Mouse (Mus musculus) forebrain, embryonic 11.5 days (tissue): Measurements from ENCODE around the gene Pih1d1. TPM values are rescaled to one million over a fixed set of nuclear protein-coding genes. Genes with fewer than 3 reads are reported as not detected.
A peak's percentile ranks its signal among the peaks of the same experiment; 100 is the strongest.

ENCODE experiments used
- ATAC-seq: fragments of 200-750 bp; cut with Nextera tagmentation; replicated peaks from 2 replicates; pipeline ENCODE4 v1.8.0; 2017; ENCODE audit warnings: moderate TSS enrichment; ENCODE audit not compliant: low FRiP score
- DNase-seq: peaks from one replicate; pipeline ENCODE4 v3.0.0-alpha.2; 2017; ENCODE audit warnings: low spot score
- H3K27ac ChIP-seq: fragments of 300-500 bp; sonication (generic); 2 replicates; pipeline ENCODE4 v1.5.1; 2014; ENCODE audit warnings: low read depth, low read length
- H3K27me3 ChIP-seq: fragments of 300-500 bp; sonication (generic); 2 replicates; pipeline ENCODE4 v1.6.1; 2014; ENCODE audit warnings: mild to moderate bottlenecking, low read length, mixed read lengths; ENCODE audit not compliant: control insufficient read depth, insufficient read depth
- H3K36me3 ChIP-seq: fragments of 300-500 bp; sonication (generic); 2 replicates; pipeline ENCODE4 v1.6.1; 2014; ENCODE audit warnings: mild to moderate bottlenecking, low read length, moderate library complexity, mixed read lengths; ENCODE audit not compliant: control insufficient read depth, insufficient read depth
- H3K4me1 ChIP-seq: fragments of 300-500 bp; sonication (generic); replicated peaks from 2 replicates; pipeline ENCODE4 v1.6.1; 2014; ENCODE audit warnings: low read length, mixed read lengths; ENCODE audit not compliant: control insufficient read depth, insufficient read depth
- H3K4me2 ChIP-seq: fragments of 300-500 bp; sonication (generic); 2 replicates; pipeline ENCODE4 v1.6.1; 2014; ENCODE audit warnings: low read depth, mild to moderate bottlenecking, low read length, moderate library complexity, mixed read lengths; ENCODE audit not compliant: severe bottlenecking
- H3K4me3 ChIP-seq: fragments of 300-500 bp; sonication (generic); 2 replicates; pipeline ENCODE4 v1.5.1; 2014; ENCODE audit warnings: low read depth, low read length
- H3K9ac ChIP-seq: fragments of 300-500 bp; sonication (generic); 2 replicates; pipeline ENCODE4 v1.6.1; 2014; ENCODE audit warnings: low read length
- H3K9me3 ChIP-seq: fragments of 300-500 bp; sonication (generic); 2 replicates; pipeline ENCODE4 v1.6.1; 2016; ENCODE audit warnings: low read length, mixed read lengths; ENCODE audit not compliant: control insufficient read depth
- WGBS: fragments of 180-500 bp; shearing (Covaris S2); extraction: QIAGEN DNeasy Blood & Tissue Kit; methylation state at CpG from one replicate; pipeline ENCODE4 v1.1.7; 2014; 5-methylcytosine and 5-hydroxymethylcytosine counted together
- polyA plus RNA-seq: library from polyadenylated mRNA; unstranded; fragments of >200 nt; fragmentation: Nextera tagmentation; extraction: Ambion mirVana; gene quantifications from 2 replicates; pipeline ENCODE4 v1.2.1, GENCODE M21; 2014

The Pih1d1 gene
- polyA plus RNA-seq, 1 experiment from 2014 or later: 95.9 TPM

DNA sequence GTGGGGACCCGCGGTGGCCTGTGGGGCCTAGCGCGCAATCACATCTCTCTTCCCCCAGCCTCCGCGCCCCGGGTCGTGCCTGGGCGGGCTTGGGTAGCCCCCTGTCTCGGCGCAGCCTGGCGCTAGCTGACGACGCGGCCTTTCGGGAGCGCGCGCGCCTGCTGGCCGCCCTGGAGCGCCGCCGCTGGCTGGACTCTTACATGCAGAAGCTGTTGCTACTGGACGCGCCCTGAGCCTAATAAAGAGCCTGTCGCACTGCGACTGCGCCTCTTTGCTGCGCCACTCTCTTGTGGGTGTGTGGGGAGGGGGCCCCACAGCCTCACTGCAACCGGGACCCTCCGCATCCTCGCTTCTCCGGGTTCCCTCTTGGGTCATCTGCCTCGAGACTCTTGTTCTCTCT is 27.4 kb downstream of the Pih1d1 start:
- peaks cover 6% of the 10 kb centered on the region; the same call in 1 of the 2 replicates for H3K4me1 ChIP-seq
- 4% methylated on average over 35 of the region's 35 CpGs for WGBS
- no peak overlapping the region for H3K9ac ChIP-seq

DNA sequence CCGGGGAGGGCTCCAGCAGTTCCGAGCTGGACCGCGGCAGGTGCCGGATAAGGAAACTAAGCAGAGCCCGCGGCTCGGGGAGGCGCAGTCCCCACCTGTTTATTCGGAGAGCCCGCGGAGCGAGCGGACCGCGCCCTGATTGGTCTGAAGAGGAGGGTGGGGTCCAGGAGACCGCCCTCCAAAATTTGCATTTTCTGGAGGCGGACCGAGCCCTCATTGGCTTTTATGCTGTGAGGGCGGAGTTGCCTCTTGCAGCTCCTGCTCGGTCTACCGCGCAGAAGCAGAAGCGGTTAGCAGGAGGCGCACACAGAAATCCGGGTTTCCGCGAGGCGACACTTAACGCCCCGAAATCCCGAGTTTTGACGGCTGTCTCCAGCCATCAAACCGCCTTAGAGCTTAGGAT is 28.1 kb downstream of the Pih1d1 start:
- no peak overlapping the region for H3K27ac ChIP-seq
- under 1% methylated on average over 34 of the region's 34 CpGs for WGBS
- peak overlapping the region; percentile 15; the same call in 1 of the 2 replicates for H3K4me3 ChIP-seq
- H3K4me2 ChIP-seq: peak overlapping the region; percentile 51
- no peak overlapping the region for H3K9ac ChIP-seq
- peaks cover 76% of the 10 kb centered on the region for H3K27me3 ChIP-seq
- DNase-seq (peak; percentile 89), ATAC-seq (peak; percentile 88)
- H3K36me3 ChIP-seq: no peaks in the 10 kb centered on the region
- no peaks in the 10 kb centered on the region for H3K9me3 ChIP-seq
- peaks cover 6% of the 10 kb centered on the region; the same call in 1 of the 2 replicates for H3K4me1 ChIP-seq

More for the DNA sequence above, 27.4 kb downstream of the Pih1d1 start:
- H3K4me2 ChIP-seq: peak overlapping the region; percentile 32; the same call in 1 of the 2 replicates
- H3K4me3 ChIP-seq: peak overlapping the region; percentile 10; the same call in 1 of the 2 replicates
- H3K9me3 ChIP-seq: no peaks in the 10 kb centered on the region
- peak; percentile 8; the same call in 1 of the 2 replicates for ATAC-seq
- no peaks in the 10 kb centered on the region for H3K36me3 ChIP-seq
- no peak overlapping the region for H3K27ac ChIP-seq
- peaks cover 82% of the 10 kb centered on the region for H3K27me3 ChIP-seq
- DNase-seq: peak; percentile 70

DNA sequence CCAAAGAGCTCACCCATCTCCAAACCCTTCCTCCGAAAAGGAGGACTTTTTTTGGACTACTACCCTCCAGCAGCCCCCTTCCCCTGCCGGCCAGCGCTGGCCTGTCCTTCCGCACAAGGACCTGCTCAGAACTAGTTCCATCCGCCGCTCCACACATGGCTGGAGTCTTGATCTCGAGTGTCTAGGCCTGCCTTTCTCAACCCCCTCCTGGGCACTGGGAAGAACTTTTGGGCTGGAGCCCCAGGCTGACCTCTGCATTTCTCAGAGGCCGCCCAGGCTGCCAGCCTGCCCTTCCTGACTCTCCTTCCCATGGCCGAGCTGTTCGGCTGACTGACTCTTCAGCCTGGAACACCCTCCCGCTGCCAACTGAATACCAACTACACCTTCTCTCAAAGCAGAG is 28.5 kb downstream of the Pih1d1 start:
- Histone ChIP-seq H3K4me2 (peak overlapping the region; percentile 51), H3K9ac (no peak overlapping the region), H3K27me3 (peaks cover 72% of the 10 kb centered on the region), H3K36me3 (no peaks in the 10 kb centered on the region), H3K4me3 (peak overlapping the region; percentile 15; the same call in 1 of the 2 replicates), H3K4me1 (peaks cover 6% of the 10 kb centered on the region; the same call in 1 of the 2 replicates), H3K9me3 (no peaks in the 10 kb centered on the region), H3K27ac (no peak overlapping the region)
- 16% methylated on average over 11 of the region's 11 CpGs for WGBS
- ATAC-seq (0 out of 2 replicates have a peak, but pooled peaks have one; percentile 8), DNase-seq (no peak)

DNA sequence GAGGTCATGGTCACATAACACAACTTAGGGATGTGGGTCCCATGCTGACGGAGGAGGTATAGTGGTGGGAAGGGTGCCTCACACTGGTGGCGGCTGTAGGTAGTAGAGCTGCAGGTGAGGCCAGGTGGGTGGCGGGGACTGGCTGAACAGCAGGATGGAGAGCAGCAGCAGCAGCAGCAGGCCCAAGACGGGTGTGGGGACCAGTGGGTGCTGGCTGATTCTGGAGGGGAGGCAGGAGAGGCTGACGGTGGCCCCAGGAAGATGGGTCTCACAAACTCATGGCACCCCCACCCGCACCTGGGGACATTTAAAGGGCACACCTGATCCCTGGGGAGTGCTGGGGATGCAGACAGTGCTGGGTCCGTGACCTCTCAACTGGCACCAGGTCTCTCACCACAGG is 29.6 kb downstream of the Pih1d1 start:
- no peak overlapping the region for H3K4me2 ChIP-seq
- no peak overlapping the region for H3K27ac ChIP-seq
- ATAC-seq (no peak), DNase-seq (no peak)
- H3K9ac ChIP-seq: no peak overlapping the region
- no peaks in the 10 kb centered on the region for H3K36me3 ChIP-seq
- H3K4me3 ChIP-seq: no peak overlapping the region
- 69% methylated on average over 7 of the region's 7 CpGs for WGBS
- peaks cover 6% of the 10 kb centered on the region; the same call in 1 of the 2 replicates for H3K4me1 ChIP-seq
- peaks cover 61% of the 10 kb centered on the region for H3K27me3 ChIP-seq
- H3K9me3 ChIP-seq: no peaks in the 10 kb centered on the region

DNA sequence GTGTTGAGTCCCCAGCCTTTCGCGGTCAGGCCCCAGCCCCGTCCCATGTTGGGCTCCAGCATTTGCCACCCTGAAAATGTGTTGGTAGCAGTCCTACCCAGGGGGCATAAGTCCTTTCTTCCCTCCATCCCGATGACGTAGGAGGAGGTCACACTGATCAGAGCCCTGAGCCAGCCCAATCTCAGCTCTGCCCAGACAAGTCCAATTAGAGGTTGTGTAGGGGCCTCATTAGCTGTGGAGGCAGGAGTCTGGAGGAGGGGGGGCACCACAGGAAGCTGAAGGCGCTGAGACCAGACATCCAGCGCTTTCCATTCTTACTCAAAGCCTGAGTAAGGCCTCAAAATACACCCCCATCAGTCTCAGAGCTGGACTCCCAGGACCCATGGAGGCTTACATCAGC is 31.8 kb downstream of the Pih1d1 start:
- no peaks in the 10 kb centered on the region for H3K9me3 ChIP-seq
- 52% methylated on average over 7 of the region's 7 CpGs for WGBS
- no peak overlapping the region for H3K4me3 ChIP-seq
- DNase-seq (no peak), ATAC-seq (no peak)
- peaks cover 39% of the 10 kb centered on the region for H3K27me3 ChIP-seq
- no peak overlapping the region for H3K4me2 ChIP-seq
- H3K4me1 ChIP-seq: peaks cover 4% of the 10 kb centered on the region; the same call in 1 of the 2 replicates
- no peak overlapping the region for H3K27ac ChIP-seq
- no peak overlapping the region for H3K9ac ChIP-seq
- H3K36me3 ChIP-seq: no peaks in the 10 kb centered on the region

DNA sequence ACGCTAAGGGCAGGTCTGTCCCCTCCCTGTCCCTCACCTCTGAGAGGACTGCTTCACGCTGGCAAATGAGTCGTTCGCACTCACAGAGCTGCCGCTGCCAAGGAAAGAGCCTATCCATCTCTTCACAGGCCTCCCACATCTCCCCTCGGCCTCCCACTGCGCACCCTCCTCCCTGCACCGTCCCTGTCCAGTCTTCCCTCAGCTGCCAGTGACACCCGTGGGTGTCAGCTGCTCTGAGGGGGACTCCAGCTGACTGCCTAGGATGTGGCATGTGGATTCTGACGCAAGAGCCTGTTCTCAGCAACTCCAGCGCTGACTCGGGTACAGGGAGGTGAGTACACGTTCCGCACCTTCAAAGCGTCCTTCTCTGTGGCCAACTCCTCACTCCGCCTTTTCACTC is 35.5 kb downstream of the Pih1d1 start:
- DNase-seq: no peak
- Histone ChIP-seq H3K27me3 (peaks cover 3% of the 10 kb centered on the region), H3K4me2 (no peak overlapping the region), H3K9ac (no peak overlapping the region), H3K4me1 (peaks cover 2% of the 10 kb centered on the region; the same call in 1 of the 2 replicates), H3K36me3 (no peaks in the 10 kb centered on the region), H3K27ac (no peak overlapping the region), H3K9me3 (no peaks in the 10 kb centered on the region), H3K4me3 (no peak overlapping the region)
- WGBS: 61% methylated on average over 16 of the region's 16 CpGs
- ATAC-seq: no peak

DNA sequence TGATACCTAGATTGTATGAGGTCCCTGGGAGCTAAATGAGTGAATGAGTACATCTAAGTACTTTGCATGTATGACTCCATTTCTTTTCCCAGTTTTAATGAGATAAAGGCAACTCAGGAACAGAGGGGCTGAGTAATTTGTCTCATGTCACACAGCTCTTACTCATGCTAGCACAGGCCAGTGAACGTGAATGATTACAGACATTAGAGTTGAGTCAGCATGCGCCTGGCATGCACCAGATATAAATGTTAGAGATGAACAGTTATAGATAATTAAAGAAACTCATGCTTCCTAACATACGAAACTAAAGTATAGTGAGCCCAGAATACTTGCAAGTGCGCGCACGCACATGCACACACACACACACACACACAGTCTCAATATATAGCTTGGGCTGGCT is 36.1 kb downstream of the Pih1d1 start:
- H3K4me2 ChIP-seq: no peak overlapping the region
- WGBS: 90% methylated on average over 6 of the region's 6 CpGs
- H3K36me3 ChIP-seq: no peaks in the 10 kb centered on the region
- DNase-seq: no peak
- no peaks in the 10 kb centered on the region for H3K9me3 ChIP-seq
- H3K27ac ChIP-seq: no peak overlapping the region
- no peaks in the 10 kb centered on the region; the same call in none of the 2 replicates for H3K27me3 ChIP-seq
- peaks cover 2% of the 10 kb centered on the region; the same call in 1 of the 2 replicates for H3K4me1 ChIP-seq
- ATAC-seq: no peak
- no peak overlapping the region for H3K4me3 ChIP-seq
- no peak overlapping the region for H3K9ac ChIP-seq

DNA sequence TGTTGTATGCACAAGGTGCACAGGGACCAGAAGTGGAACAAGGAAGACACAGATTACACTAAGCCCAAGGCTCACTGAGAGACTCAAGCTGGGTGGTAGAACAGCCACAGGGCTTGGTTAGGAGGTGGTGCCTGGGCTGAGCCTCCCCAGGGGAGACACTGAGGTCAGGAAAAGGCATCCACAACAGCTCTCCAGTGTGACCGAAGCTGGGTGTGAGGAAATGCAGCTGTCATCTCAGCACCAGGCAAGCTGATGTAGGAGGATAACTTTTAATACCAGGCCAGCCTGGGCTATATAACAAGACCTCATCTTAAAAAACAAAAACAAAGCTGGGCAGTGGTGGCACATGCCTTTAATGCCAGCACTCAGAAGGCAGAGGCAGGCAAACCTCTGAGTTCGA is 37.1 kb downstream of the Pih1d1 start:
- Histone ChIP-seq H3K27ac (no peak overlapping the region), H3K4me2 (no peak overlapping the region), H3K9me3 (no peaks in the 10 kb centered on the region), H3K9ac (no peak overlapping the region), H3K4me1 (no peaks in the 10 kb centered on the region; the same call in 1 of the 2 replicates), H3K4me3 (no peak overlapping the region), H3K27me3 (no peaks in the 10 kb centered on the region; the same call in 1 of the 2 replicates), H3K36me3 (no peaks in the 10 kb centered on the region)
- 77% methylated on average over 2 of the region's 2 CpGs for WGBS
- no peak for ATAC-seq
- no peak for DNase-seq

DNA sequence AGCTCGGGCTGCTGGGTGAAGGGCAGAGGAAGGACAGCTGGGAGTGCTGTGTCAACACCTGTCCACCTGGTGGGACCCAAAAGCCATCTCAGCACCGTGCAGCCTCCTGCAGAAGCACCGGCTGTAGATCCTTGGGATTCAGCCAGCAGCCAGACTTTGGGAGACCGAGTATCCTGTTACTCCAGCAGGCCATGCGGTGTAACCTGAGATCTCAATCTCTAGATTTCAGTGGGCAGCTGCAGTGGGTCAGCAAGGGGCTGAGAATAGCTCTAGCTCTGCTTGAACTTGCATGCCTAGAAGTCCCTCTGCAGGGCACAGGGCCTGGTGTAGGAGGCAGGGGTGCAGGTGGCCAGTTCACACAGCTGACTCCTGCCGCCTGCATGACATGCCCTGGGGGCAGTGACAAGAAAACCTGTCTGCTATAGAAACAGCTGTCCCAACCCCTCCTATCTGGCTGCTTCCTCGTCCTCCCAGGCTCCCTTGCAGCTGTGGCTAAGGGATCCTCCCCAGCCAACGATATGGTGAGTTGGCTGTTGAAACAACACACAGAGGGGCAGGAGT is 37.8 kb downstream of the Pih1d1 start:
- Histone ChIP-seq H3K4me3 (no peak overlapping the region), H3K27me3 (no peaks in the 10 kb centered on the region; the same call in 1 of the 2 replicates), H3K9me3 (no peaks in the 10 kb centered on the region), H3K9ac (no peak overlapping the region), H3K36me3 (no peaks in the 10 kb centered on the region), H3K4me1 (no peaks in the 10 kb centered on the region; the same call in 1 of the 2 replicates), H3K4me2 (no peak overlapping the region), H3K27ac (no peak overlapping the region)
- ATAC-seq: no peak
- DNase-seq: no peak
- WGBS: 26% methylated on average over 8 of the region's 8 CpGs
